Mouse (Mus musculus) liver, adult (tissue): ENCODE data around the gene Basp1.

Experiments
- GATA4 ChIP-seq: IDR thresholded peaks from 2 replicates; pipeline ENCODE4 v1.6.1; 2014; ENCODE audit warnings: mild to moderate bottlenecking, low read length; ENCODE audit not compliant: insufficient replicate concordance

Basp1 gene

DNA sequence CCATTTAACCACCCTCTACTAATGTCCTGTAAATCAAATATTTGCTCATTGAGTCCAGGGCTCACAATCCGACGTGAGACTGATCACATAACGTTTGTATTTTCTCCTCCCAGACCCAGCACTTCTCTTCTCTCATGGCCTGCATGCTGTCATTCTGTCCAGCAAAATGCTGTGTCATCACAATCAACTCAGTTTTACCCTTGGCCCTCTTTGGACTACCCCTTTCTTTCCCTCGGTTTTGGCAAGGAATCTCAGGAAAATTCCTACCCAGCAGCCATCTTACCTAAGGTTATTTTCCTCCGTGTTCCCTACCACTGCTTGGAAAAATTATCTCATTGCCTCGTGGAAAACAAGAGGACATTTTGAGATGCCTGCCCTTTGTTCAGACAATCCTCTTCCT lies 60.1 kb downstream of the Basp1 start:
- no peak for TF ChIP-seq GATA4

DNA sequence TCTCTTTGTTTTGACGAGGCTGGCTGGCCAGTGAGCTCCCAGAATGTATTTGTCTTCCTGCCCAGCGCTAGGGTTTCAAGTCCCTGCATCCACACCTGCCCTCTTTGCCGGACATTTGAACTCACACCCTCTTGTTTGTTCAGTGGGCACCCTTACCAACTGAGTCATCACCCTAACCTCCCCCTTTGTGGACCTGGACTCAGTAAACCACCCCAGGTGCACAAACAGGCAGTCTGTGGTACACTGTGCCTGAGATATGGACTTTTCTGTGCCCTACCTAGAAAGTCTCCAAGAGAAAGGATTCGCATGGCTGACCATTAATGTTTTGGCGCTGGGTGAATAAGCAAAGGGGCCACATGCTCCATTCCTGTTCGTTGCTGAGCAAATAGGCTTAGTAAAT lies 70.3 kb downstream of the Basp1 start:
- TF ChIP-seq GATA4: no peak

DNA sequence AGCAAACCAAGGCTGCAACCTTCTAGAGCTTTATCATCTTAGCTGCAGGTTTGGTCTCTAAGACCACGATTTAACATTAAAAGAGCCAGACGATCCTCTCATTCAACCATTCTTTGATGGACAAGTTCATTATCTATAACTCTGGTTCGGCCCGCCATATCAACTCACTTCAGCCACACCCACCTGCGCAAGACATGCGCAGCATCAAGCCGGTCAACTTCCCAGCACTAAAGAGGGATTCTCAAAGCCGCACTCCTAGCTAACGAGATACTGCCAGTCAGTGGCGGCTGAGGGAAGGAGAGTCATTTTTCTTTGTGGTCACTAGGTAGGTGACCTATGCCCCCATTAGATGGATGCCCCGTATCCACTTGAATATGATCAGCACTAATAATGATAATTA lies 78.3 kb downstream of the Basp1 start:
- no peak for TF ChIP-seq GATA4

DNA sequence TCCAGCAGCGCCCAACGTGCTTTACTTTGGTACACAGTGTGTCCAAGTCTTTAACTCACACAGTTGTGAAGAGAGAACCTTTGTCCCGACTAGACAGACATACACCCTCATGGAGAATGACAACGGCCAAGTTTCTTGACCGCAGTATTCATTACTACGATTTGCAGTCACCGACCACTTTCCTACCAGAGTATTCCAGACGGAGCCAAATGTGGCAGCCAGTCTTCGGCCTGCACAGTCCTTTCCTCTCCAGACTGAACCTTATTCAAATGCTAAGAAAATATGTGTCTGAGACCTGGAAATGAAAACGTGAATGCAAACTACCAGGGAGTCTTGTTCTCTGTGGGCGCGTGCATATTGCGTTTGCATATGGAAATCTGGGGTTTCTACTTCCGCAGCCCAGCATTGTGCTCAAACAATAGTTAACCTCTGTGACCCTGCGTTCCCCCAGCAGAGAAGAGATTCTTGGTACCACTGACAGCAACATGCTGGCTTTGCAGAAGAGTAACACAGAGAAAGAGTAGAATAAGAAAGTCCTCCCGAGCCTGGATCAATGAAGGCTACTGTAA lies 81.6 kb downstream of the Basp1 start:
- no peak for TF ChIP-seq GATA4

DNA sequence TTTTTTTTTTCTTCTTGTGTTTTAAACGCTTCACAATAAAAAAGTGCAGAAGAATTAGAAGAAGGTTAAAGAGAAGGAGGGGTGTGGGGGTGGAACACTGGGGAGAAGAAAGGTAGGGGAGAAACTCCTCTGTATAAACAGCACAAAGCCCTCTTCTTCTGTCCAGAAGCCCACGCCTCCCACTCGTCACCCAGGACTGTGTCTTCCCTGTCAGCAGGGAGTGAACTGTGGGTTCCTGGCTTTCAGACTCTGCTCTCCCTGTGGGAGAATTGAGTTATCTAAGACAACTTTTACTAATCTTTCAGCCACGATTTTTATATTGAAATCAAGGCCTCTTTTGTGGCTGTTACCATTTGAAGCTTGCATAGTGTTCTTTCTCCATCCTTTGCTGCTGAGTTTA lies 82.6 kb downstream of the Basp1 start:
- TF ChIP-seq GATA4: no peak

DNA sequence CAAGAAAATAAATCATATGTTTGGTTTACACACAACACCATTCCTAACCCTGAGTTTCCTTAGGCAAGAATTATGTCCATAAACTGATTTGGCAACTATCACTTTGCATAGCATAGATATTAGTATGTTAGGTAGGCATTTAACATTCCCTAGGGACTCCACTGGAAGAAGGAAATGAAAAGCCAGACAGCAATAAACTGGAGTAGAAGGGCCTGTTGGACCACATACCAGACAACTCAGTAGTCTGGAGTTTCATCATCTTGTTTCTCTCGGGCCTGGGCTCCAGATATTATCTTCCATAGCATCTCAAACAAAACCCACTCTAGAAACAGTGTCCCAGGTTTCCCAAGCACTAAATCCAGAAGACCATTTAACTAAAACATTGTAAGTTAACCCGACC lies 91.0 kb downstream of the Basp1 start:
- TF ChIP-seq GATA4: no peak

DNA sequence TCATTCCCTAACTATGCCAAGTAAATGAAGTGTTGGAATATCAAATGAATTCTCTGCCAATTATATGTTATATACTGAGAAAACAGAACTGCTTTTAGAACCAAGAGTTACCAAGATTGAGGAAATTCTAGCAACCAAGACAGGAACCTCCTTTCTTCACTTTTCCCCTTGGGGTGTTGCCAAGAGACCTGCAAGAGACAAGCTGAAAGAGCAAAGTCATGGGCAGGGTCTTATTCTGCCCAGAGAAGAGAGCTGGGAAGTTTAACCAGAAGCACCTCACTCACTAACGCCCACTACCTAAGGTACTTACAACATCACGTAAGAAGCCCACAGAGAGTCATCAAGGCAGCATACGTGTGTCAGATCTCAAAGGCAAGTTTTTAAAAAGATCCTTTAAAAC lies 91.5 kb downstream of the Basp1 start:
- no peak for TF ChIP-seq GATA4

DNA sequence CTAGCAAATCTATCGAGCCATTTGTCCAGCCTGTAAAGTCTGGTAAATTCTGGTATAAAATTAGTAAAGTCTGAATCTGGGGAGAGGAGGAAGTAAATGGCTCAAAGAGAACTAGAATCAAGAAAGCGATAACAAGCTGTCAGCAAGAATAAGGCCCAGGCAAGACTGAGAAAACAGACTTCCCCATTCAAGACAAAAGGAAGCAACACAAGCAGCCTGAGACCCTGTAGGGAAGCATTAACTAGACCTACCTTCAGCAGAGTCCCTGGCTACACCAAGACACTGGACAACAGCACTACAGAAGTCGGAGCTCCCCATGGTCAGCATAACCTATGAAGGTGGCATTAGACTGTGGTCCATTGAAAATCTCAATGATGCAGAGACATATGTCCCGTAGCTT lies 91.9 kb downstream of the Basp1 start:
- no peak for TF ChIP-seq GATA4

DNA sequence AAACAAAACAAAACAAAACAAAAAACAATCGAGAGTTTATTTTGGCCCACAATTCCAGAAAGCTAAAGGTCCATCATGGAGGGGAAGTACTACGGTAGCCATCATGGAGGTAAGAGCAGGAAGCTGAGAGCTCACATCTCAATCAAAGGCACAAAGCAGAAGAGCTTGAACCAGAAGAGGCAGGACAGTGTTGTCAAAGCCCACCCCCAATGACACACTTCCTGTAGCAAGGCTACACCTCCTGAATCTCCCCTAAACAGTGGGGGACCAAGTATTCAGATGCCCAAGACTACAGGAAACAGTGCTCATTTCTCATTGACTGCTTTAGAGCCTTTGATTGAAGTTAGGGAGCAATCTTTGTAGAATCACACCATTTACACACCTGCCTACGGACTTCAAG lies 99.1 kb downstream of the Basp1 start:
- no peak for TF ChIP-seq GATA4
